Mouse (Mus musculus) mouse embryonic stem cell (cell line): ENCODE data around the gene Tbx18.

Experiments
- in situ Hi-C, 2 experiments: fragments of 300-500 bp; cut with MboI; formaldehyde crosslinking; loops; 1 replicate in 1 of 2; 3 replicates in 1 of 2; pipeline ENCODE4 v1.14.3; 2019 to 2020; ENCODE audit warnings: low sequenced_read_pairs in 2 of 2, low pct_unique_long_range_greater_than_20kb in 1 of 2, mixed read lengths in 1 of 2; ENCODE audit not compliant: unreplicated experiment in 1 of 2

Gene Tbx18

GRCm38 (mm10) chr9:87730961-87731535, at the start of gene Tbx18:
Gene Tbx18, minus strand, starts transcription at chr9:87731260.
- in situ Hi-C loops = loop anchor here in 1 of 2 experiments (25.0 kb wide), 2 partner anchors 481 to 806 kb away; partner anchors contain the start of gene Zfp949

- in situ Hi-C loops = no loop called here
Observed at GRCm38 (mm10) chr9:87773951-87774350, 42.9 kb upstream of the Tbx18 start.

- in situ Hi-C loops = no loop called here
Observed at GRCm38 (mm10) chr9:87755621-87756020, 24.6 kb upstream of the Tbx18 start.

GRCm38 (mm10) chr9:87741599-87741998, 10.5 kb upstream of the Tbx18 start:
- in situ Hi-C loops = loop anchor here in 1 of 2 experiments (25.0 kb wide), 2 partner anchors 471 to 796 kb away; partner anchors contain the start of gene Zfp949

GRCm38 (mm10) chr9:87740667-87741066, 9.6 kb upstream of the Tbx18 start:
- in situ Hi-C loops = loop anchor here in 1 of 2 experiments (25.0 kb wide), 2 partner anchors 472 to 797 kb away; partner anchors contain the start of gene Zfp949

GRCm38 (mm10) chr9:87740241-87740645, 9.2 kb upstream of the Tbx18 start:
- in situ Hi-C loops = loop anchor here in 1 of 2 experiments (25.0 kb wide), 2 partner anchors 472 to 797 kb away; partner anchors contain the start of gene Zfp949

GRCm38 (mm10) chr9:87739543-87740161, 8.6 kb upstream of the Tbx18 start:
- in situ Hi-C loops = loop anchor here in 1 of 2 experiments (25.0 kb wide), 2 partner anchors 473 to 798 kb away; partner anchors contain the start of gene Zfp949

GRCm38 (mm10) chr9:87738766-87739542, 7.9 kb upstream of the Tbx18 start:
- in situ Hi-C loops = loop anchor here in 1 of 2 experiments (25.0 kb wide), 2 partner anchors 473 to 798 kb away; partner anchors contain the start of gene Zfp949

- in situ Hi-C loops = loop anchor here in 1 of 2 experiments (25.0 kb wide), 2 partner anchors 474 to 799 kb away; partner anchors contain the start of gene Zfp949
Observed at GRCm38 (mm10) chr9:87738123-87738522, 7.1 kb upstream of the Tbx18 start.

- in situ Hi-C loops = loop anchor here in 1 of 2 experiments (25.0 kb wide), 2 partner anchors 475 to 800 kb away; partner anchors contain the start of gene Zfp949
Observed at GRCm38 (mm10) chr9:87737271-87737670, 6.2 kb upstream of the Tbx18 start.

GRCm38 (mm10) chr9:87735046-87735445, 4.0 kb upstream of the Tbx18 start:
- in situ Hi-C loops = loop anchor here in 1 of 2 experiments (25.0 kb wide), 2 partner anchors 477 to 802 kb away; partner anchors contain the start of gene Zfp949

- in situ Hi-C loops = loop anchor here in 1 of 2 experiments (25.0 kb wide), 2 partner anchors 478 to 803 kb away; partner anchors contain the start of gene Zfp949
Observed at GRCm38 (mm10) chr9:87734631-87735030, 3.6 kb upstream of the Tbx18 start.

- in situ Hi-C loops = loop anchor here in 1 of 2 experiments (25.0 kb wide), 2 partner anchors 479 to 804 kb away; partner anchors contain the start of gene Zfp949
Observed at GRCm38 (mm10) chr9:87733732-87734131, 2.7 kb upstream of the Tbx18 start.

GRCm38 (mm10) chr9:87733236-87733630, 2.2 kb upstream of the Tbx18 start:
- in situ Hi-C loops = loop anchor here in 1 of 2 experiments (25.0 kb wide), 2 partner anchors 479 to 804 kb away; partner anchors contain the start of gene Zfp949

- in situ Hi-C loops = loop anchor here in 1 of 2 experiments (25.0 kb wide), 2 partner anchors 480 to 805 kb away; partner anchors contain the start of gene Zfp949
Observed at GRCm38 (mm10) chr9:87732416-87733235, 1.6 kb upstream of the Tbx18 start.

GRCm38 (mm10) chr9:87730271-87730960, 644 bp downstream of the Tbx18 start:
- in situ Hi-C loops = loop anchor here in 1 of 2 experiments (25.0 kb wide), 2 partner anchors 482 to 807 kb away; partner anchors contain the start of gene Zfp949
